Mouse (Mus musculus): Measurements from ENCODE around the gene Hsdl2.

Hsdl2 gene

GRCm38 (mm10) chr4:59628255-59628654 is 46.9 kb downstream of the Hsdl2 start:
- no peak for DNase-seq

- DNase-seq: no peak
These were observed 47.9 kb downstream of the Hsdl2 start for GRCm38 (mm10) chr4:59629076-59629874.

- DNase-seq: no peak
These were observed 48.8 kb downstream of the Hsdl2 start for GRCm38 (mm10) chr4:59630122-59630521.

- DNase-seq: no peak
These were observed 53.2 kb downstream of the Hsdl2 start for GRCm38 (mm10) chr4:59634532-59634931.

- no peak for DNase-seq
These were observed 57.8 kb downstream of the Hsdl2 start for GRCm38 (mm10) chr4:59639163-59639562.

- DNase-seq: no peak
These were observed 59.4 kb downstream of the Hsdl2 start for GRCm38 (mm10) chr4:59640720-59641119.

- no peak for DNase-seq
These were observed 60.7 kb downstream of the Hsdl2 start for GRCm38 (mm10) chr4:59642039-59642438.

GRCm38 (mm10) chr4:59642657-59643056 is 61.3 kb downstream of the Hsdl2 start:
- peak; percentile 23 for DNase-seq

- DNase-seq: no peak
These were observed 63.1 kb downstream of the Hsdl2 start for GRCm38 (mm10) chr4:59644431-59644830.

GRCm38 (mm10) chr4:59644992-59645391 is 63.6 kb downstream of the Hsdl2 start:
- DNase-seq: no peak

- DNase-seq: no peak
These were observed 64.2 kb downstream of the Hsdl2 start for GRCm38 (mm10) chr4:59645610-59646009.

GRCm38 (mm10) chr4:59646020-59646696 is 64.8 kb downstream of the Hsdl2 start:
- no peak for DNase-seq

- no peak for DNase-seq
These were observed 67.8 kb downstream of the Hsdl2 start for GRCm38 (mm10) chr4:59649119-59649518.

GRCm38 (mm10) chr4:59652166-59652681 is 70.9 kb downstream of the Hsdl2 start:
- DNase-seq: no peak

- DNase-seq: no peak
These were observed 74.8 kb downstream of the Hsdl2 start for GRCm38 (mm10) chr4:59656061-59656642.

- DNase-seq: no peak
These were observed 80.8 kb downstream of the Hsdl2 start for GRCm38 (mm10) chr4:59662163-59662562.

- no peak for DNase-seq
These were observed 82.1 kb downstream of the Hsdl2 start for GRCm38 (mm10) chr4:59663451-59663850.

- DNase-seq: no peak
These were observed 85.4 kb downstream of the Hsdl2 start for GRCm38 (mm10) chr4:59666550-59667317.

- DNase-seq: no peak
These were observed 86.7 kb downstream of the Hsdl2 start for GRCm38 (mm10) chr4:59668050-59668449.

Measured in kidney, adult 11 months (tissue).